Mouse (Mus musculus): ENCODE measurements around the gene Elmo1. TPM values are rescaled to one million over a fixed set of nuclear protein-coding genes. Genes with fewer than 3 reads are reported as not detected.

Gene Elmo1
- polyA plus RNA-seq, 1 experiment from 2014 or later = 43.2 TPM

DNA sequence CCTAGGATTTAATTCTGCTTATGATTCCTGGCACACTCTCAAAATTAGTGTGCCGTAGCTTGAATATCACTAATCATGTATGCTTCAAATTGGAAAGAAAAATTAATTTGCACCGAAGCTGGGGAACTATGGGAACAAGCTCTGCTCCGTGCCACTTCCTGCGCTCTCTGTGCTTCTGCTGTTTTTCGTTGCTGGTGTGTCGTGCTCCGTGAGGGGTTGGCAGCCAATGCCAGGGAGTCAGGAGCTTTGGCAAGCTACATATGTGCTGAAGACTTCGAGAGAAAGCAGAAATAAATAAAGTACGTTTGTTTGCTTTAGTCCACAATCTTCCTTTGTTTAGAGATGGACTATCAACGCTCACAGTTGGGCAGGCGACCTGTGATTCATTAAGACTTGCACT is 225.7 kb downstream of the Elmo1 start:
- H3K9me3 ChIP-seq (replicated peaks; ENCODE audit: control insufficient read depth, low read length, poor library complexity, severe bottlenecking) = no peaks in the 10 kb centered on the region
- ATAC-seq = no peak
- no peak overlapping the region for H3K4me3 ChIP-seq (ENCODE audit: low read depth, low read length)
- no peak overlapping the region for H3K4me2 ChIP-seq (ENCODE audit: low read length)
- no peaks in the 10 kb centered on the region for H3K27me3 ChIP-seq (ENCODE audit: control insufficient read depth, insufficient read depth, low read depth, low read length)
- H3K36me3 ChIP-seq (ENCODE audit: control insufficient read depth, insufficient read depth, low read length) = no peaks in the 10 kb centered on the region
- WGBS = 78% methylated on average over 11 of the region's 11 CpGs
- H3K9ac ChIP-seq (ENCODE audit: low read depth, low read length) = no peak overlapping the region
- no peaks in the 10 kb centered on the region; the same call in 1 of the 2 replicates for H3K4me1 ChIP-seq (ENCODE audit: control insufficient read depth, insufficient read depth, low read length)
- H3K27ac ChIP-seq (ENCODE audit: low read length) = no peak overlapping the region

DNA sequence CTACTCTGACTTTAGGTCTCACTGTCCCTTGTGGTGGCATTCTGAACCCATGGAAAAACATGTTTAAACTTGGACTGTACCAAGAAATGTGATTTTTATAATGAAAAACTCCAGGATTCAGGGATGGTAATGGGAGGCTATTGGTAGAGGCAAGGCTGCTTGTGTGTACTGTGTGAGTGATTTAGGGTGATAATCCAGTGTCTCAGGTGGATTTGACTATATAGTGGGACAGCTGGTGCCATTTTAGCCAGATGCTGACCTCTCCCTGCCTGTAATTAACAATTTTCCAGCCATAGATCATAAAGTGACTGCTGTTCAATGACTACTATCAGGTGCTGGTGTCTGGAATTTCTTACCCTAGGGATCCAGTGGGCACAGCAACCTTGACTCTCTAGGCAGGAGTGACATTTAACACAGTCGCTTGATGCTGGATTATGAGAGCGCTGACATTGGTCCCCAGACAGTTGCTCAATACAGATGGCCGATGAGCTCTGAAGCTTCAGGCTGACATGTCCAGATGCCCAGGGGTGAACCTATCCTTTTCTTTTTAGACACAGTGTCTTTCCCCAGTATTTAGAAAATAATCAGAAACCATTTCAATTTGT is 228.3 kb downstream of the Elmo1 start:
- H3K4me3 ChIP-seq (ENCODE audit: low read depth, low read length) = no peak overlapping the region
- WGBS = 54% methylated on average over 3 of the region's 3 CpGs
- H3K9ac ChIP-seq (ENCODE audit: low read depth, low read length) = no peak overlapping the region
- no peaks in the 10 kb centered on the region for H3K9me3 ChIP-seq (replicated peaks; ENCODE audit: control insufficient read depth, low read length, poor library complexity, severe bottlenecking)
- no peaks in the 10 kb centered on the region for H3K27me3 ChIP-seq (ENCODE audit: control insufficient read depth, insufficient read depth, low read depth, low read length)
- H3K27ac ChIP-seq (ENCODE audit: low read length) = no peak overlapping the region
- no peaks in the 10 kb centered on the region for H3K4me1 ChIP-seq (ENCODE audit: control insufficient read depth, insufficient read depth, low read length)
- ATAC-seq = no peak
- no peak overlapping the region for H3K4me2 ChIP-seq (ENCODE audit: low read length)
- no peaks in the 10 kb centered on the region for H3K36me3 ChIP-seq (ENCODE audit: control insufficient read depth, insufficient read depth, low read length)

DNA sequence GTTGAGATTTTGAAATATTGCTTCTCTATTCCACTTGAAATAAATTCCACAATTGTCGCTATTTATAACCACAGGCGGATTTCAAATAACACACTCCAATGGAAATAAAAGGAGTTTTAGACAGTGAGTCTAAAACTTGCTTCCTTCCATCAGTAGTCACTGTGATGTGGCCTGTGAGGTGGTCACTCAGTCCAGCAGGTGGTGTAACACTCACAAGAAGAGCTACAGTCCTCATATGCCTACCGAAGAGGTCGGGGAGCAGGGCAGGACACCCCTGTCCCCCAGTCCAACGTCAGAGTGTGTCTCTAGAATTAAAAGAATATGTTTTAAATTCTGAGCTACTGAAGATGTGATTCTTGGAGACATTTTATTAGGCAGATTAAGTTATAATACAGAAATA is 229.8 kb downstream of the Elmo1 start:
- H3K27ac ChIP-seq (ENCODE audit: low read length) = no peak overlapping the region
- H3K36me3 ChIP-seq (ENCODE audit: control insufficient read depth, insufficient read depth, low read length) = no peaks in the 10 kb centered on the region
- WGBS = 84% methylated on average over 5 of the region's 5 CpGs
- H3K4me1 ChIP-seq (ENCODE audit: control insufficient read depth, insufficient read depth, low read length) = no peaks in the 10 kb centered on the region
- no peak overlapping the region for H3K4me2 ChIP-seq (ENCODE audit: low read length)
- no peaks in the 10 kb centered on the region for H3K9me3 ChIP-seq (replicated peaks; ENCODE audit: control insufficient read depth, low read length, poor library complexity, severe bottlenecking)
- H3K4me3 ChIP-seq (ENCODE audit: low read depth, low read length) = no peak overlapping the region
- no peaks in the 10 kb centered on the region for H3K27me3 ChIP-seq (ENCODE audit: control insufficient read depth, insufficient read depth, low read depth, low read length)
- no peak for ATAC-seq
- no peak overlapping the region for H3K9ac ChIP-seq (ENCODE audit: low read depth, low read length)

DNA sequence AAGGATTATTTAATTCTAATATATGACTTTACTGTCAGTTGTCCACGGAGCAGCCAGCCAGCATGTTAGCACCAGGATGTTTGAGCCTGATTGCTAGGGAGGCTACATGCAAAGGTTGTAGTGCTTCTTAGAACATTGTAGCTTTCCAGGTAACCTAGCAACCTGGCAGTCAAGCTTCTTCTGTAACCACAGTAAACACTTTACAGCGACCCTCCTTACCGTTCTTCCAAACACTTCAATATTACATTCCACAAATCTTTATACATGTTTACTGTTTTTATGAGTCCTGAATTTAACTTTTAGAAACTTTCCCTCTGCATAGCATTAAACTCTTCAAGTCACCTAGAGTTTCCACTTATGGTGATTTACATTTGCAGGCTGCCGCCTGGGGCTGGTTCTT is 233.1 kb downstream of the Elmo1 start:
- no peaks in the 10 kb centered on the region for H3K27me3 ChIP-seq (ENCODE audit: control insufficient read depth, insufficient read depth, low read depth, low read length)
- no peak for ATAC-seq
- H3K4me3 ChIP-seq (ENCODE audit: low read depth, low read length) = no peak overlapping the region
- H3K9ac ChIP-seq (ENCODE audit: low read depth, low read length) = no peak overlapping the region
- H3K27ac ChIP-seq (ENCODE audit: low read length) = no peak overlapping the region
- 88% methylated on average over 4 of the region's 4 CpGs for WGBS
- no peaks in the 10 kb centered on the region for H3K9me3 ChIP-seq (replicated peaks; ENCODE audit: control insufficient read depth, low read length, poor library complexity, severe bottlenecking)
- H3K4me2 ChIP-seq (ENCODE audit: low read length) = no peak overlapping the region
- H3K4me1 ChIP-seq (ENCODE audit: control insufficient read depth, insufficient read depth, low read length) = no peaks in the 10 kb centered on the region
- no peaks in the 10 kb centered on the region for H3K36me3 ChIP-seq (ENCODE audit: control insufficient read depth, insufficient read depth, low read length)

DNA sequence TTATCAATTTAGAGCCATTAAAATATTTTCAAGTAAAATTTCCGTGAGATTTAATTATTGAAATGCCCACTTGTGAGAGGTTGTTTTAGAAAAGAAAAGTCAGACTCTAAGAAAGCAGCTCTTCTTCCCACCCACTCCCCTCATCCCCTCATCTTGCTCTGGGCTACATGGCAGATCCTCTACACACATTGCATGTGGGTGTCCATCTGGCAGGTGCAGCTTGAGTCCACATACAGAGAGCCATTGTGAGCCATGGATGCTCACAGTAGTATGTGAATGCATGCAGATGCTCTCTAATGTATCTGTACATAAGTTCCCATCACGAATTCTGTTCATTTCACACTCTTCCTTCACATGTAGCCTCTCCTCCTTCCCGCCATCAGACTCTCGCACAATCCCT is 236.7 kb downstream of the Elmo1 start:
- 89% methylated on average over 4 of the region's 4 CpGs for WGBS
- no peak overlapping the region for H3K4me3 ChIP-seq (ENCODE audit: low read depth, low read length)

DNA sequence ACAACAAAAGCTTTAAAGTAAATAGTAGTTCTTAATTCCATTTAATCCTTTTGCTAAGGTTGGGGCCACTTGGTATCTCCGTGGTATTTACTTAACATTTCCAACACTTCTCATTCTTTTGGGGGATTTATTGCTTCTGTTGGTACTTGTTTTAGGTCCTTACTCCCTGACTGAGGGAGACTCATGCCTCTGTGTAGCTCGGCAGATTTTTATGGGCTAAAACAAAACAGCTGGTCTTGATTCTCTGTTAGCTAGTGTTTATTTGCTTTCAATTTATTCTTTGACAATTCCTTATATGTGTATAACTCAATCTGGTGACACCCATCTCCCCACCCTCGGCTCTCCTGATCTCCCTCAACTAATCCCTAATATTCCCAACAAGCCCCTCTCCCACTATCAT is 237.6 kb downstream of the Elmo1 start:
- ATAC-seq = no peak
- no peaks in the 10 kb centered on the region for H3K4me1 ChIP-seq (ENCODE audit: control insufficient read depth, insufficient read depth, low read length)
- no peaks in the 10 kb centered on the region for H3K36me3 ChIP-seq (ENCODE audit: control insufficient read depth, insufficient read depth, low read length)
- H3K27ac ChIP-seq (ENCODE audit: low read length) = no peak overlapping the region
- 39% methylated on average over 3 of the region's 3 CpGs for WGBS
- no peak overlapping the region for H3K4me2 ChIP-seq (ENCODE audit: low read length)
- no peaks in the 10 kb centered on the region for H3K9me3 ChIP-seq (replicated peaks; ENCODE audit: control insufficient read depth, low read length, poor library complexity, severe bottlenecking)
- H3K27me3 ChIP-seq (ENCODE audit: control insufficient read depth, insufficient read depth, low read depth, low read length) = no peaks in the 10 kb centered on the region
- no peak overlapping the region for H3K9ac ChIP-seq (ENCODE audit: low read depth, low read length)
- no peak overlapping the region for H3K4me3 ChIP-seq (ENCODE audit: low read depth, low read length)

More for the DNA sequence above, 236.7 kb downstream of the Elmo1 start:
- H3K4me2 ChIP-seq (ENCODE audit: low read length) = no peak overlapping the region
- no peak overlapping the region for H3K27ac ChIP-seq (ENCODE audit: low read length)
- H3K27me3 ChIP-seq (ENCODE audit: control insufficient read depth, insufficient read depth, low read depth, low read length) = no peaks in the 10 kb centered on the region
- H3K9ac ChIP-seq (ENCODE audit: low read depth, low read length) = no peak overlapping the region
- no peak for ATAC-seq
- H3K4me1 ChIP-seq (ENCODE audit: control insufficient read depth, insufficient read depth, low read length) = no peaks in the 10 kb centered on the region
- H3K36me3 ChIP-seq (ENCODE audit: control insufficient read depth, insufficient read depth, low read length) = no peaks in the 10 kb centered on the region
- no peaks in the 10 kb centered on the region for H3K9me3 ChIP-seq (replicated peaks; ENCODE audit: control insufficient read depth, low read length, poor library complexity, severe bottlenecking)

DNA sequence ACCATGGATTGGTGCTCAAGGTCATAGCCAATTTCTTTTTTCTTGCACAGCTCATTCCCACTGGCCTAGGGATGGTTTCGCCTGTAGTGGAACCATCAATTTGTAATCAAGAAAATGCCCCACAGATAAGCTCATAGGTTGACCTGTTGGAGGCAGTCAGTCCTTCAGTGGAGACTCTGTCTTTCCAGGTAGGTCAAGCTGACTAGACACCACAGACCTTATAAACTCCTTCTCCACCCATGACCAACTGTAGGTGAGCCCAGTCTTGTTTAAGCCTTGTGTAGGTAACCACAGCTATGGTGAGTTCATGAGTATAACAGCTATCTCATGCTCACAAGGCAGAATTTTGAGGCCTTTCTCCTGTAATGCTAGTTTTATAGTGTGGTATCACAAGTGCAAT is 238.3 kb downstream of the Elmo1 start:
- Histone ChIP-seq H3K4me1 (ENCODE audit: control insufficient read depth, insufficient read depth, low read length) (no peaks in the 10 kb centered on the region), H3K36me3 (ENCODE audit: control insufficient read depth, insufficient read depth, low read length) (no peaks in the 10 kb centered on the region), H3K9me3 (replicated peaks; ENCODE audit: control insufficient read depth, low read length, poor library complexity, severe bottlenecking) (no peaks in the 10 kb centered on the region), H3K4me3 (ENCODE audit: low read depth, low read length) (no peak overlapping the region), H3K9ac (ENCODE audit: low read depth, low read length) (no peak overlapping the region), H3K27me3 (ENCODE audit: control insufficient read depth, insufficient read depth, low read depth, low read length) (no peaks in the 10 kb centered on the region), H3K27ac (ENCODE audit: low read length) (no peak overlapping the region), H3K4me2 (ENCODE audit: low read length) (no peak overlapping the region)
- WGBS = 100% methylated on average over 1 of the region's 1 CpGs
- ATAC-seq = no peak

DNA sequence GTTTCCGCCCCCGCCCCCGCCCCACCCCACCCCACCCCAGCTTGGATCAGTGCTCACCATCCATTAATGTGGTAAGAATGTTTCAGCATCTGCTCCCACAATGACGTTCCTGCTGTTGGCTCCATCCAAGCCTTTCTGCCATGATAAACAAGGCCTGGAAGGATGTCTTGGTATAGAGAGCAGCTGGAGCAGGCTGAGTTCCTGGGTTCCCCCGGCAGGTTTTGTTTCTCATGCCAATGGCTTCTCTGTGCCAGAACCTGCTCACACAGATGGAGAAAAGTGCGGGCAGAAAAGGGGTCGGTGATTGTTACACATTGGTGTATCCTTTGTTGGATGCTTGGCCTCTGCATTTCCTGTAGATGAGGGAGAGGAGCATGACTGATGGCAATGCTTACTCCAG is 240.6 kb downstream of the Elmo1 start:
- WGBS = 84% methylated on average over 7 of the region's 7 CpGs
- Histone ChIP-seq H3K36me3 (ENCODE audit: control insufficient read depth, insufficient read depth, low read length) (no peaks in the 10 kb centered on the region), H3K9ac (ENCODE audit: low read depth, low read length) (no peak overlapping the region), H3K27ac (ENCODE audit: low read length) (no peak overlapping the region), H3K4me3 (ENCODE audit: low read depth, low read length) (no peak overlapping the region), H3K4me2 (ENCODE audit: low read length) (no peak overlapping the region), H3K4me1 (ENCODE audit: control insufficient read depth, insufficient read depth, low read length) (no peaks in the 10 kb centered on the region), H3K27me3 (ENCODE audit: control insufficient read depth, insufficient read depth, low read depth, low read length) (no peaks in the 10 kb centered on the region), H3K9me3 (replicated peaks; ENCODE audit: control insufficient read depth, low read length, poor library complexity, severe bottlenecking) (no peaks in the 10 kb centered on the region)
- ATAC-seq = no peak

DNA sequence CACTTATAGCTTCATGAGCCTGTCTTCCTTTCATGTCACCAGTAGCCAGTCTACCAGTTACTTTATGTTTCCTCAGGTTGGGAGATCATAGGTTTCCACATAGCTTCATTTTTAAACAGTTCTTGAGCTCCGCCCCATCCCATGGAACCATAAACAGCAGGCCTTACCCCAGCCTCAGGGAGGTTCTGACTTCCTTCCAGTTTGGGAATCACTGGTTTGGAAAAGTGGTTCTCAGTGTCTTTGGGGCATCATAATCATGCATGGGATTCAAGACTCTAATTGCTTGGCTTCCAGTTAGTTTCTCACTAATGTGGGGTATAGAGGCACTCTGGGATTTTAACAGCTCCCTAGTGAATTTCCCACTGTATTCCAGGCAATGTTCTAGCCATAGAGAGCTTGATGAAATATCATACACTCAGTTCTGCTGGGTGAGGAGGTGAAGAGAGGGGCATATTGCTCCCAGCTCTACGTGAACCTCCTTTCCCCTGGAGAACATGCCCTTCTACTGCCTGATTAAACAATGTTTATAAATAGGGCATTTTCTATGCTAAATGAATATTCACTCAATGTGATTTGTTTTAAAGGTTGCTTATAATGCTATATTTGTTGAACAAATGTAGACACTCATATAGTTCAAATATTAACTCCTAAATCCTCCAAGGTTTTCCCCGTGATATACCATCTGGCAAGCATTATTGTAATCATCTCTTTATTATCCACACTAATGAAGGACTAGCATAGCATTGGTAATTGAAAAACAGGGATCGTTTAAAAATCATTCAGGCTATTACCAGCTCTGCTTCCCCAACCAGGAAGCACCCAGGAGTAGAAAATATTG is 244.9 kb downstream of the Elmo1 start:
- no peaks in the 10 kb centered on the region for H3K27me3 ChIP-seq (ENCODE audit: control insufficient read depth, insufficient read depth, low read depth, low read length)
- WGBS = 71% methylated on average over 4 of the region's 4 CpGs
- H3K4me2 ChIP-seq (ENCODE audit: low read length) = no peak overlapping the region
- H3K4me1 ChIP-seq (ENCODE audit: control insufficient read depth, insufficient read depth, low read length) = no peaks in the 10 kb centered on the region
- no peak overlapping the region for H3K9ac ChIP-seq (ENCODE audit: low read depth, low read length)
- no peak overlapping the region for H3K27ac ChIP-seq (ENCODE audit: low read length)
- no peak overlapping the region for H3K4me3 ChIP-seq (ENCODE audit: low read depth, low read length)
- H3K9me3 ChIP-seq (replicated peaks; ENCODE audit: control insufficient read depth, low read length, poor library complexity, severe bottlenecking) = no peaks in the 10 kb centered on the region
- no peaks in the 10 kb centered on the region for H3K36me3 ChIP-seq (ENCODE audit: control insufficient read depth, insufficient read depth, low read length)
- ATAC-seq = no peak

Measured in midbrain, embryonic 16.5 days (tissue).